Mouse (Mus musculus) small intestine, adult 2 months (tissue): Measurements from ENCODE around the gene Gm3404.
"Not testable (repeated sequence)": the region's sequence is repeated elsewhere in the genome, so short reads cannot be mapped to it uniquely, and the experiment has no call there.

Experiments used
- CTCF ChIP-seq: fragments of 200-500 bp; IDR thresholded peaks from 2 replicates; pipeline ENCODE4 v1.5.1; 2012; ENCODE audit warnings: low read depth, mild to moderate bottlenecking, control low read depth, inconsistent platforms, low read length, moderate library complexity, mixed read lengths; ENCODE audit not compliant: insufficient replicate concordance, insufficient read length; ENCODE audit errors: extremely low read depth
- POLR2A ChIP-seq: fragments of 200-500 bp; IDR thresholded peaks from 2 replicates; pipeline ENCODE4 v1.6.1; 2012; ENCODE audit warnings: low read depth, mild to moderate bottlenecking, control low read depth, inconsistent platforms, low read length, moderate library complexity

DNA sequence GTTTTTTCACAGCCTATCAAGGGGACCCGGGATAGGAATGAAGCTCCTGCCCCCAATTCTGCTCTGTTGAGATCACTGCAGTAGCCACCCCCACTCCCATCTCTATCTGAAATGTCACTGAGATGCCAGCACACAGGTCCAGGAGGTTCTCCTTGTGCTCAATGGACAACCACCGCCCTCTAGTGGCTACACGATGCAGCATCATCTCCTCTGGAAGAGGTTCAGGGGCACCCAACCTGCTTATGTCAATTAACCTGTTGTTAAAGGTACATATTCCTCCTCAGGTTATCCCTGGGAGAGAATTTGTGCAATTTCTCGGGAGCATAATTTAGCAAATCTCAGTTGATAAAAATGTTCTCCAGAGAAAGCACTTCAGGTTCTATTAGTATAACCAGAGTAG, 36.6 kb upstream of the Gm3404 start:
- TF ChIP-seq POLR2A, CTCF: not testable (repeated sequence)
